Mouse (Mus musculus) forebrain, embryonic 11.5 days (tissue): ENCODE results near the gene Spib. TPM values are rescaled to one million over a fixed set of nuclear protein-coding genes. Genes with fewer than 3 reads are reported as not detected.

Experiments
- ATAC-seq: fragments of 200-750 bp; cut with Nextera tagmentation; replicated peaks from 2 replicates; pipeline ENCODE4 v1.8.0; 2017; ENCODE audit warnings: moderate TSS enrichment; ENCODE audit not compliant: low FRiP score
- DNase-seq: peaks from one replicate; pipeline ENCODE4 v3.0.0-alpha.2; 2017; ENCODE audit warnings: low spot score
- H3K27ac ChIP-seq: fragments of 300-500 bp; sonication (generic); 2 replicates; pipeline ENCODE4 v1.5.1; 2014; ENCODE audit warnings: low read depth, low read length
- H3K27me3 ChIP-seq: fragments of 300-500 bp; sonication (generic); 2 replicates; pipeline ENCODE4 v1.6.1; 2014; ENCODE audit warnings: mild to moderate bottlenecking, low read length, mixed read lengths; ENCODE audit not compliant: control insufficient read depth, insufficient read depth
- H3K36me3 ChIP-seq: fragments of 300-500 bp; sonication (generic); 2 replicates; pipeline ENCODE4 v1.6.1; 2014; ENCODE audit warnings: mild to moderate bottlenecking, low read length, moderate library complexity, mixed read lengths; ENCODE audit not compliant: control insufficient read depth, insufficient read depth
- H3K4me1 ChIP-seq: fragments of 300-500 bp; sonication (generic); replicated peaks from 2 replicates; pipeline ENCODE4 v1.6.1; 2014; ENCODE audit warnings: low read length, mixed read lengths; ENCODE audit not compliant: control insufficient read depth, insufficient read depth
- H3K4me2 ChIP-seq: fragments of 300-500 bp; sonication (generic); 2 replicates; pipeline ENCODE4 v1.6.1; 2014; ENCODE audit warnings: low read depth, mild to moderate bottlenecking, low read length, moderate library complexity, mixed read lengths; ENCODE audit not compliant: severe bottlenecking
- H3K4me3 ChIP-seq: fragments of 300-500 bp; sonication (generic); 2 replicates; pipeline ENCODE4 v1.5.1; 2014; ENCODE audit warnings: low read depth, low read length
- H3K9ac ChIP-seq: fragments of 300-500 bp; sonication (generic); 2 replicates; pipeline ENCODE4 v1.6.1; 2014; ENCODE audit warnings: low read length
- H3K9me3 ChIP-seq: fragments of 300-500 bp; sonication (generic); 2 replicates; pipeline ENCODE4 v1.6.1; 2016; ENCODE audit warnings: low read length, mixed read lengths; ENCODE audit not compliant: control insufficient read depth
- WGBS: fragments of 180-500 bp; shearing (Covaris S2); extraction: QIAGEN DNeasy Blood & Tissue Kit; methylation state at CpG from one replicate; pipeline ENCODE4 v1.1.7; 2014; 5-methylcytosine and 5-hydroxymethylcytosine counted together
- polyA plus RNA-seq: library from polyadenylated mRNA; unstranded; fragments of >200 nt; fragmentation: Nextera tagmentation; extraction: Ambion mirVana; gene quantifications from 2 replicates; pipeline ENCODE4 v1.2.1, GENCODE M21; 2014

The Spib gene
- polyA plus RNA-seq, 1 experiment from 2014 or later: 0.13 TPM

- no peaks in the 10 kb centered on the region; the same call in 1 of the 2 replicates for H3K36me3 ChIP-seq
- no peaks in the 10 kb centered on the region for H3K27me3 ChIP-seq
- H3K4me1 ChIP-seq: peaks cover 9% of the 10 kb centered on the region
- no peak overlapping the region for H3K4me3 ChIP-seq
- ATAC-seq (no peak), DNase-seq (peak; percentile 57)
- no peak overlapping the region for H3K4me2 ChIP-seq
- H3K9ac ChIP-seq: no peak overlapping the region
- 78% methylated on average over 22 of the region's 22 CpGs for WGBS
- H3K27ac ChIP-seq: no peak overlapping the region
- no peaks in the 10 kb centered on the region for H3K9me3 ChIP-seq
These were observed 19.9 kb upstream of the Spib start for GRCm38 (mm10) chr7:44551731-44552130.

- Histone ChIP-seq H3K27ac (no peak overlapping the region), H3K4me1 (peaks cover 9% of the 10 kb centered on the region), H3K4me2 (no peak overlapping the region), H3K9me3 (no peaks in the 10 kb centered on the region), H3K9ac (no peak overlapping the region), H3K27me3 (no peaks in the 10 kb centered on the region), H3K4me3 (no peak overlapping the region), H3K36me3 (no peaks in the 10 kb centered on the region; the same call in 1 of the 2 replicates)
- WGBS: 91% methylated on average over 21 of the region's 21 CpGs
- peak; percentile 49 for DNase-seq
- no peak for ATAC-seq
These were observed 19.4 kb upstream of the Spib start for GRCm38 (mm10) chr7:44551301-44551700.

GRCm38 (mm10) chr7:44550409-44550678, 18.5 kb upstream of the Spib start:
- Histone ChIP-seq H3K27me3 (no peaks in the 10 kb centered on the region), H3K4me2 (no peak overlapping the region), H3K4me3 (no peak overlapping the region), H3K9me3 (no peaks in the 10 kb centered on the region), H3K27ac (no peak overlapping the region), H3K4me1 (peaks cover 9% of the 10 kb centered on the region), H3K9ac (no peak overlapping the region), H3K36me3 (no peaks in the 10 kb centered on the region; the same call in 1 of the 2 replicates)
- no peak for ATAC-seq
- WGBS: 93% methylated on average over 12 of the region's 12 CpGs
- no peak for DNase-seq

GRCm38 (mm10) chr7:44549621-44550408, 17.9 kb upstream of the Spib start:
- Histone ChIP-seq H3K27ac (no peak overlapping the region), H3K9me3 (no peaks in the 10 kb centered on the region), H3K36me3 (no peaks in the 10 kb centered on the region; the same call in 1 of the 2 replicates), H3K4me3 (no peak overlapping the region), H3K9ac (no peak overlapping the region), H3K27me3 (no peaks in the 10 kb centered on the region), H3K4me2 (no peak overlapping the region), H3K4me1 (peaks cover 9% of the 10 kb centered on the region)
- DNase-seq (peak; percentile 50), ATAC-seq (no peak)
- WGBS: 95% methylated on average over 23 of the region's 23 CpGs

GRCm38 (mm10) chr7:44548497-44549087, 16.7 kb upstream of the Spib start, which contains the start of gene Pold1:
Pold1 (minus strand) TSS chr7:44548849.
- WGBS: under 1% methylated on average over 43 of the region's 43 CpGs
- H3K27ac ChIP-seq: 0 out of 2 replicates have a peak within 1 kb of the TSS, but pooled peaks have one; percentile 39
- peaks cover 9% of the 10 kb centered on the region for H3K4me1 ChIP-seq
- no peaks in the 10 kb centered on the region for H3K9me3 ChIP-seq
- ATAC-seq (peak; percentile 91), DNase-seq (peak; percentile 100)
- H3K9ac ChIP-seq: peak within 1 kb of the TSS; percentile 73
- peak within 1 kb of the TSS; percentile 61 for H3K4me3 ChIP-seq
- H3K27me3 ChIP-seq: no peaks in the 10 kb centered on the region
- H3K36me3 ChIP-seq: no peaks in the 10 kb centered on the region; the same call in 1 of the 2 replicates
- peak within 1 kb of the TSS; percentile 70 for H3K4me2 ChIP-seq

- H3K4me2 ChIP-seq: peak overlapping the region; percentile 70
- H3K27me3 ChIP-seq: no peaks in the 10 kb centered on the region
- H3K9me3 ChIP-seq: no peaks in the 10 kb centered on the region
- ATAC-seq: no peak
- peaks cover 9% of the 10 kb centered on the region for H3K4me1 ChIP-seq
- H3K36me3 ChIP-seq: no peaks in the 10 kb centered on the region; the same call in 1 of the 2 replicates
- no peak overlapping the region for H3K27ac ChIP-seq
- 29% methylated on average over 5 of the region's 5 CpGs for WGBS
- peak overlapping the region; percentile 73 for H3K9ac ChIP-seq
- peak overlapping the region; percentile 61 for H3K4me3 ChIP-seq
- peak; percentile 50 for DNase-seq
These were observed 15.9 kb upstream of the Spib start for GRCm38 (mm10) chr7:44547725-44548124.

- no peaks in the 10 kb centered on the region; the same call in 1 of the 2 replicates for H3K36me3 ChIP-seq
These were observed 15.2 kb upstream of the Spib start for GRCm38 (mm10) chr7:44547041-44547440.

GRCm38 (mm10) chr7:44546274-44546673, 14.4 kb upstream of the Spib start:
- no peak overlapping the region for H3K4me3 ChIP-seq
- 98% methylated on average over 3 of the region's 3 CpGs for WGBS
- no peak overlapping the region for H3K9ac ChIP-seq
- peaks cover 3% of the 10 kb centered on the region; the same call in 1 of the 2 replicates for H3K36me3 ChIP-seq
- ATAC-seq: no peak
- H3K4me2 ChIP-seq: no peak overlapping the region
- DNase-seq: no peak
- H3K27ac ChIP-seq: no peak overlapping the region
- no peaks in the 10 kb centered on the region for H3K9me3 ChIP-seq
- peaks cover 9% of the 10 kb centered on the region for H3K4me1 ChIP-seq
- no peaks in the 10 kb centered on the region for H3K27me3 ChIP-seq

More at GRCm38 (mm10) chr7:44547041-44547440, 15.2 kb upstream of the Spib start:
- Histone ChIP-seq H3K9me3 (no peaks in the 10 kb centered on the region), H3K27me3 (no peaks in the 10 kb centered on the region), H3K9ac (peak overlapping the region; percentile 73; the same call in 1 of the 2 replicates), H3K4me1 (peaks cover 9% of the 10 kb centered on the region), H3K27ac (no peak overlapping the region), H3K4me2 (peak overlapping the region; percentile 70; the same call in 1 of the 2 replicates), H3K4me3 (no peak overlapping the region)
- ATAC-seq (no peak), DNase-seq (no peak)
- WGBS: 95% methylated on average over 13 of the region's 13 CpGs
